Mouse (Mus musculus) testis, adult 2 months (tissue): Measurements from ENCODE around the gene Tmem274. TPM values are rescaled to one million over a fixed set of nuclear protein-coding genes. Genes with fewer than 3 reads are reported as not detected.
A peak's percentile ranks its signal among the peaks of the same experiment; 100 is the strongest.
"Not testable (repeated sequence)": the region's sequence is repeated elsewhere in the genome, so short reads cannot be mapped to it uniquely, and the experiment has no call there.

ENCODE experiments used
- H3K27ac ChIP-seq: fragments of 200-500 bp; 2 replicates; pipeline ENCODE4 v1.5.1; 2012; ENCODE audit warnings: low read depth, low read length; ENCODE audit not compliant: control insufficient read depth, insufficient read depth
- H3K27me3 ChIP-seq: fragments of 200-500 bp; 2 replicates; pipeline ENCODE4 v1.6.1; 2012; ENCODE audit warnings: mild to moderate bottlenecking, low read length, moderate library complexity; ENCODE audit not compliant: control insufficient read depth, insufficient read depth
- H3K36me3 ChIP-seq: fragments of 200-500 bp; 2 replicates; pipeline ENCODE4 v1.6.1; 2012; ENCODE audit warnings: mild to moderate bottlenecking, low read length; ENCODE audit not compliant: control insufficient read depth, insufficient read depth
- H3K4me1 ChIP-seq: fragments of 200-500 bp; 2 replicates; pipeline ENCODE4 v1.6.1; 2012; ENCODE audit warnings: low read length; ENCODE audit not compliant: control insufficient read depth, insufficient read depth
- H3K4me3 ChIP-seq: fragments of 200-500 bp; 2 replicates; pipeline ENCODE4 v1.5.1; 2012; ENCODE audit warnings: low read depth, mild to moderate bottlenecking, low read length, moderate library complexity, mixed read lengths; ENCODE audit not compliant: control insufficient read depth
- CTCF ChIP-seq: fragments of 200-500 bp; IDR thresholded peaks from 2 replicates; pipeline ENCODE4 v1.5.1; 2012; ENCODE audit warnings: low read depth, mild to moderate bottlenecking, inconsistent platforms, low read length, moderate library complexity; ENCODE audit not compliant: control insufficient read depth, insufficient read depth, insufficient replicate concordance
- POLR2A ChIP-seq: fragments of 200-500 bp; IDR thresholded peaks from 2 replicates; pipeline ENCODE4 v1.6.1; 2012; ENCODE audit warnings: low read depth, mild to moderate bottlenecking, inconsistent platforms, low read length, moderate library complexity; ENCODE audit not compliant: control insufficient read depth
- polyA plus RNA-seq: library from polyadenylated mRNA; depleted of rRNA; stranded (reverse); fragments of >200 nt; gene quantifications from 2 replicates; pipeline ENCODE4 v1.2.3, GENCODE M21; 2012; rRNA removed

Gene Tmem274
- 0.60 and 1.3 TPM in 2 replicates for polyA plus RNA-seq

- Histone ChIP-seq H3K36me3 (no peaks in the 10 kb centered on the region), H3K4me3 (no peak within 1 kb of the TSS), H3K27ac (no peak within 1 kb of the TSS), H3K27me3 (no peaks in the 10 kb centered on the region), H3K4me1 (peaks cover 4% of the 10 kb centered on the region)
- TF ChIP-seq POLR2A: no peak
- no peak for TF ChIP-seq CTCF
Observed at GRCm38 (mm10) chr4:149477078-149477477, at the start of gene Tmem274. TSS of gene Tmem274 (plus strand) at chr4:149477378.

- Histone ChIP-seq H3K4me3 (no peak overlapping the region), H3K27me3 (no peaks in the 10 kb centered on the region), H3K27ac (no peak overlapping the region), H3K4me1 (peaks cover 3% of the 10 kb centered on the region), H3K36me3 (no peaks in the 10 kb centered on the region)
- TF ChIP-seq POLR2A (no peak), CTCF (no peak)
Observed at GRCm38 (mm10) chr4:149429592-149429991, 47.6 kb upstream of the Tmem274 start.

- H3K27me3 ChIP-seq, H3K4me3 ChIP-seq, H3K27ac ChIP-seq, H3K4me1 ChIP-seq, H3K36me3 ChIP-seq: not testable (repeated sequence)
Observed at GRCm38 (mm10) chr4:149431887-149432286, 45.3 kb upstream of the Tmem274 start.

GRCm38 (mm10) chr4:149440576-149440975, 36.6 kb upstream of the Tmem274 start:
- TF ChIP-seq POLR2A (no peak), CTCF (no peak)
- H3K27ac ChIP-seq: no peak overlapping the region
- no peaks in the 10 kb centered on the region for H3K36me3 ChIP-seq
- no peaks in the 10 kb centered on the region; the same call in 1 of the 2 replicates for H3K4me1 ChIP-seq
- no peak overlapping the region for H3K4me3 ChIP-seq
- no peaks in the 10 kb centered on the region for H3K27me3 ChIP-seq

- Histone ChIP-seq H3K36me3 (no peaks in the 10 kb centered on the region), H3K4me3 (no peak overlapping the region), H3K27ac (no peak overlapping the region), H3K4me1 (no peaks in the 10 kb centered on the region; the same call in none of the 2 replicates), H3K27me3 (no peaks in the 10 kb centered on the region)
- no peak for TF ChIP-seq POLR2A
- TF ChIP-seq CTCF: no peak
Observed at GRCm38 (mm10) chr4:149442436-149442835, 34.7 kb upstream of the Tmem274 start.

GRCm38 (mm10) chr4:149444465-149444864, 32.7 kb upstream of the Tmem274 start:
- H3K27me3 ChIP-seq: no peaks in the 10 kb centered on the region
- H3K27ac ChIP-seq: no peak overlapping the region
- no peak overlapping the region for H3K4me3 ChIP-seq
- H3K4me1 ChIP-seq: no peaks in the 10 kb centered on the region; the same call in none of the 2 replicates
- no peaks in the 10 kb centered on the region for H3K36me3 ChIP-seq
- TF ChIP-seq CTCF (no peak), POLR2A (no peak)

GRCm38 (mm10) chr4:149444964-149445701, 32.0 kb upstream of the Tmem274 start:
- no peaks in the 10 kb centered on the region for H3K27me3 ChIP-seq
- H3K36me3 ChIP-seq: no peaks in the 10 kb centered on the region
- H3K27ac ChIP-seq: peak overlapping the region; percentile 35; the same call in 1 of the 2 replicates
- H3K4me3 ChIP-seq: peak overlapping the region; percentile 56
- TF ChIP-seq POLR2A: no peak
- TF ChIP-seq CTCF: peak; percentile 74; the same call in 1 of the 2 replicates
- no peaks in the 10 kb centered on the region; the same call in none of the 2 replicates for H3K4me1 ChIP-seq
